Mouse (Mus musculus): ENCODE data around the gene Tnf. TPM values are rescaled to one million over a fixed set of nuclear protein-coding genes. Genes with fewer than 3 reads are reported as not detected.

The Tnf gene
- polyA plus RNA-seq, 1 experiment from 2014 or later, result not detected

DNA sequence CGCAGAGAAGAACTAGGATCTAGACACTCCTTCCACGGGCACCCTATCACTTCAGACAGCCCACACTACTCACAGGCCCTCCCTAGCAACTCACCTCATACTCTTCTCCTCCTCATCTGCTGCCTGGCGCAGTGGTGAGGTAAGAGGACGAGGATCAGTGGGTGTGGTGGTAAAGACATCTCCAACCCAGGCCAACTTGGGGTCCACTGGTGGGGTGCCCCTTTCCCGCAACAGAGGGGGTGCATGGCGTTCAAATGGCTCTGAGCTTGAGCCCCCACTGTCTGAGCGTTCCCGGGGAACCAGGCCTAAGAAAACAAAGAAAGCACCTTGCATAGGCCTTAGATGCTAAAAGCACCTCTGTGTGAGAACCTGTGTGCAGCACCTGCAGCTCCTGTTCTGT is 44.6 kb downstream of the Tnf start:
- 0 out of 2 replicates have a peak, but pooled peaks cover 3% of the 10 kb centered on the region for H3K4me1 ChIP-seq (ENCODE audit: control insufficient read depth, insufficient read depth, low read length)
- H3K9me3 ChIP-seq (replicated peaks; ENCODE audit: control insufficient read depth, low read length), result no peaks in the 10 kb centered on the region
- no peak overlapping the region for H3K4me2 ChIP-seq (ENCODE audit: low read depth, low read length)
- no peak overlapping the region for H3K4me3 ChIP-seq (ENCODE audit: low read depth, low read length)
- DNase-seq (ENCODE audit: low spot score) (no peak), ATAC-seq (replicated peaks; ENCODE audit: insufficient number of reproducible peaks, low FRiP score, low TSS enrichment, low read depth) (no peak)
- no peaks in the 10 kb centered on the region for H3K27me3 ChIP-seq (ENCODE audit: control insufficient read depth, insufficient read depth, low read length)
- H3K36me3 ChIP-seq (replicated peaks; ENCODE audit: control insufficient read depth, insufficient read depth, low read depth, low read length), result peaks cover 85% of the 10 kb centered on the region
- H3K9ac ChIP-seq (replicated peaks; ENCODE audit: low read length), result no peak overlapping the region
- no peak overlapping the region for H3K27ac ChIP-seq (replicated peaks; ENCODE audit: low read depth, low read length)
- WGBS, result 91% methylated on average over 8 of the region's 8 CpGs

GRCm38 (mm10) chr17:35156461-35157200 is 45.2 kb downstream of the Tnf start:
- ATAC-seq (replicated peaks; ENCODE audit: insufficient number of reproducible peaks, low FRiP score, low TSS enrichment, low read depth) (no peak), DNase-seq (ENCODE audit: low spot score) (no peak)
- no peaks in the 10 kb centered on the region for H3K27me3 ChIP-seq (ENCODE audit: control insufficient read depth, insufficient read depth, low read length)
- H3K9ac ChIP-seq (replicated peaks; ENCODE audit: low read length), result no peak overlapping the region
- H3K4me3 ChIP-seq (ENCODE audit: low read depth, low read length), result no peak overlapping the region
- H3K27ac ChIP-seq (replicated peaks; ENCODE audit: low read depth, low read length), result no peak overlapping the region
- peaks cover 89% of the 10 kb centered on the region for H3K36me3 ChIP-seq (replicated peaks; ENCODE audit: control insufficient read depth, insufficient read depth, low read depth, low read length)
- 0 out of 2 replicates have a peak, but pooled peaks cover 3% of the 10 kb centered on the region for H3K4me1 ChIP-seq (ENCODE audit: control insufficient read depth, insufficient read depth, low read length)
- no peak overlapping the region for H3K4me2 ChIP-seq (ENCODE audit: low read depth, low read length)
- WGBS, result 91% methylated on average over 33 of the region's 33 CpGs
- no peaks in the 10 kb centered on the region for H3K9me3 ChIP-seq (replicated peaks; ENCODE audit: control insufficient read depth, low read length)

- H3K4me2 ChIP-seq (ENCODE audit: low read depth, low read length), result no peak overlapping the region
- H3K27ac ChIP-seq (replicated peaks; ENCODE audit: low read depth, low read length), result no peak overlapping the region
- DNase-seq (ENCODE audit: low spot score), result no peak
- no peak overlapping the region for H3K4me3 ChIP-seq (ENCODE audit: low read depth, low read length)
- 92% methylated on average over 12 of the region's 12 CpGs for WGBS
- no peaks in the 10 kb centered on the region for H3K9me3 ChIP-seq (replicated peaks; ENCODE audit: control insufficient read depth, low read length)
- H3K4me1 ChIP-seq (ENCODE audit: control insufficient read depth, insufficient read depth, low read length), result 0 out of 2 replicates have a peak, but pooled peaks cover 3% of the 10 kb centered on the region
- H3K36me3 ChIP-seq (replicated peaks; ENCODE audit: control insufficient read depth, insufficient read depth, low read depth, low read length), result peaks cover 87% of the 10 kb centered on the region
- no peak overlapping the region for H3K9ac ChIP-seq (replicated peaks; ENCODE audit: low read length)
- H3K27me3 ChIP-seq (ENCODE audit: control insufficient read depth, insufficient read depth, low read length), result no peaks in the 10 kb centered on the region
- ATAC-seq (replicated peaks; ENCODE audit: insufficient number of reproducible peaks, low FRiP score, low TSS enrichment, low read depth), result no peak
These were observed 46.4 kb downstream of the Tnf start for GRCm38 (mm10) chr17:35155451-35155850.

DNA sequence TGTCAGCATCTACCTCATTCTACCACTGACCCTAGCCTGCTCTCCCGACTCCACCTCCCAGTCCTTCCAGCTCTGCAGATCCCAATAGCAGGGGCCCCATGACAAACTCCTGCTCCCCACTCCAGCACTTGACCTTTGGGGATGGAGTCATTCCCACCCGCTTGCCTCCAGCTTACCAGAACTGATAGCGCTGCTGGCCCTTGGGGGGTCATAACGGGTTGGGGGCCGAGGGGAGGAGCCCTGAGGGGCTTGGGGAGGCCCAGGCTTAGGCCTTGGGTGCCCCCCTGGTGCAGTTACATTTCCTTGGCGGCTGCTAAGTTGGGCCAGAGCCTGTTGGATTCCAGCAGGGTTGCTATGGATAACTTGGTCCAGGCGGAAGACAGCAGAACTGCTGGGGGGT is 47.2 kb downstream of the Tnf start:
- Histone ChIP-seq H3K9me3 (replicated peaks; ENCODE audit: control insufficient read depth, low read length) (no peaks in the 10 kb centered on the region), H3K4me2 (ENCODE audit: low read depth, low read length) (no peak overlapping the region), H3K27ac (replicated peaks; ENCODE audit: low read depth, low read length) (no peak overlapping the region), H3K36me3 (replicated peaks; ENCODE audit: control insufficient read depth, insufficient read depth, low read depth, low read length) (peaks cover 87% of the 10 kb centered on the region), H3K9ac (replicated peaks; ENCODE audit: low read length) (no peak overlapping the region), H3K4me3 (ENCODE audit: low read depth, low read length) (no peak overlapping the region), H3K27me3 (ENCODE audit: control insufficient read depth, insufficient read depth, low read length) (no peaks in the 10 kb centered on the region), H3K4me1 (ENCODE audit: control insufficient read depth, insufficient read depth, low read length) (0 out of 2 replicates have a peak, but pooled peaks cover 3% of the 10 kb centered on the region)
- ATAC-seq (replicated peaks; ENCODE audit: insufficient number of reproducible peaks, low FRiP score, low TSS enrichment, low read depth) (no peak), DNase-seq (ENCODE audit: low spot score) (no peak)
- WGBS, result 86% methylated on average over 7 of the region's 7 CpGs

DNA sequence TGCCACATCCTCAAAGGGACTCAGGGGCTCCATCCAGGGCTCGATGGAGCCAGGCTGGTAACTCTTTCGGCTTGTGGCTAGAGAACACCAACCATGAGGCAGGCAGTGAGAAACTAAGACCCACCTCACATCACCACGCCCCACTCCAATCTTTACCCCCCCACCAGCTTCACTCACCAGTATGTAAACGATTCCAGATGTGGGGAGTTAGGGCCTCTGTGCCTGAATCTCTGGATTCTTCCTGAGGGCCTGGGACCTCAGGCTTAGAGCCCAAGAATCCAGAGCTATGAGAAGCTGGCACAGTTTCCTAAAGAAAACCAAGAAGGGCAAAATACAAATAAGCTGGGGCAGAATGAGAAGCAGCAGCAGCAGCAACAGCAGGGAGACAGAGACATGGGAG is 47.9 kb downstream of the Tnf start:
- no peak for ATAC-seq (replicated peaks; ENCODE audit: insufficient number of reproducible peaks, low FRiP score, low TSS enrichment, low read depth)
- peak; percentile 68 for DNase-seq (ENCODE audit: low spot score)
- Histone ChIP-seq H3K36me3 (replicated peaks; ENCODE audit: control insufficient read depth, insufficient read depth, low read depth, low read length) (peaks cover 88% of the 10 kb centered on the region), H3K27me3 (ENCODE audit: control insufficient read depth, insufficient read depth, low read length) (no peaks in the 10 kb centered on the region), H3K4me3 (ENCODE audit: low read depth, low read length) (no peak overlapping the region), H3K4me1 (ENCODE audit: control insufficient read depth, insufficient read depth, low read length) (0 out of 2 replicates have a peak, but pooled peaks cover 3% of the 10 kb centered on the region), H3K4me2 (ENCODE audit: low read depth, low read length) (no peak overlapping the region), H3K9me3 (replicated peaks; ENCODE audit: control insufficient read depth, low read length) (no peaks in the 10 kb centered on the region), H3K9ac (replicated peaks; ENCODE audit: low read length) (no peak overlapping the region), H3K27ac (replicated peaks; ENCODE audit: low read depth, low read length) (no peak overlapping the region)
- WGBS, result 61% methylated on average over 4 of the region's 4 CpGs

- no peak for ATAC-seq (replicated peaks; ENCODE audit: insufficient number of reproducible peaks, low FRiP score, low TSS enrichment, low read depth)
- no peak for DNase-seq (ENCODE audit: low spot score)
- Histone ChIP-seq H3K9me3 (replicated peaks; ENCODE audit: control insufficient read depth, low read length) (no peaks in the 10 kb centered on the region), H3K27me3 (ENCODE audit: control insufficient read depth, insufficient read depth, low read length) (no peaks in the 10 kb centered on the region), H3K4me1 (ENCODE audit: control insufficient read depth, insufficient read depth, low read length) (0 out of 2 replicates have a peak, but pooled peaks cover 3% of the 10 kb centered on the region), H3K4me3 (ENCODE audit: low read depth, low read length) (no peak overlapping the region), H3K36me3 (replicated peaks; ENCODE audit: control insufficient read depth, insufficient read depth, low read depth, low read length) (peaks cover 82% of the 10 kb centered on the region), H3K4me2 (ENCODE audit: low read depth, low read length) (no peak overlapping the region), H3K9ac (replicated peaks; ENCODE audit: low read length) (no peak overlapping the region), H3K27ac (replicated peaks; ENCODE audit: low read depth, low read length) (no peak overlapping the region)
- 94% methylated on average over 9 of the region's 9 CpGs for WGBS
These were observed 48.7 kb downstream of the Tnf start for GRCm38 (mm10) chr17:35153077-35153476.

GRCm38 (mm10) chr17:35152121-35152520 is 49.7 kb downstream of the Tnf start:
- H3K9ac ChIP-seq (replicated peaks; ENCODE audit: low read length), result no peak overlapping the region
- no peak for ATAC-seq (replicated peaks; ENCODE audit: insufficient number of reproducible peaks, low FRiP score, low TSS enrichment, low read depth)
- WGBS, result 97% methylated on average over 4 of the region's 4 CpGs

More at GRCm38 (mm10) chr17:35152121-35152520, 49.7 kb downstream of the Tnf start:
- H3K36me3 ChIP-seq (replicated peaks; ENCODE audit: control insufficient read depth, insufficient read depth, low read depth, low read length), result peaks cover 73% of the 10 kb centered on the region
- no peak overlapping the region for H3K27ac ChIP-seq (replicated peaks; ENCODE audit: low read depth, low read length)
- no peaks in the 10 kb centered on the region for H3K27me3 ChIP-seq (ENCODE audit: control insufficient read depth, insufficient read depth, low read length)
- DNase-seq (ENCODE audit: low spot score), result no peak
- no peak overlapping the region for H3K4me3 ChIP-seq (ENCODE audit: low read depth, low read length)
- H3K4me2 ChIP-seq (ENCODE audit: low read depth, low read length), result no peak overlapping the region
- H3K9me3 ChIP-seq (replicated peaks; ENCODE audit: control insufficient read depth, low read length), result no peaks in the 10 kb centered on the region
- H3K4me1 ChIP-seq (ENCODE audit: control insufficient read depth, insufficient read depth, low read length), result 0 out of 2 replicates have a peak, but pooled peaks cover 3% of the 10 kb centered on the region
